Mouse (Mus musculus) heart, embryonic 12.5 days (tissue): ENCODE measurements around the gene Nr1h2. TPM values are rescaled to one million over a fixed set of nuclear protein-coding genes. Genes with fewer than 3 reads are reported as not detected.
A peak's percentile ranks its signal among the peaks of the same experiment; 100 is the strongest.

ENCODE experiments used
- ATAC-seq: fragments of 200-750 bp; cut with Nextera tagmentation; 2 replicates; pipeline ENCODE4 v1.8.0; 2017; ENCODE audit warnings: moderate TSS enrichment, moderate library complexity; ENCODE audit not compliant: insufficient number of reproducible peaks, low FRiP score
- H3K27ac ChIP-seq: fragments of 300-500 bp; sonication (generic); 2 replicates; pipeline ENCODE4 v1.5.1; 2016; ENCODE audit warnings: mild to moderate bottlenecking, moderate library complexity; ENCODE audit not compliant: poor library complexity, severe bottlenecking
- H3K27me3 ChIP-seq: fragments of 300-500 bp; sonication (generic); replicated peaks from 2 replicates; pipeline ENCODE4 v1.6.1; 2016; ENCODE audit warnings: mild to moderate bottlenecking, moderate library complexity
- H3K36me3 ChIP-seq: fragments of 300-500 bp; sonication (generic); 2 replicates; pipeline ENCODE4 v1.6.1; 2016; ENCODE audit warnings: mild to moderate bottlenecking, moderate library complexity
- H3K4me1 ChIP-seq: fragments of 300-500 bp; sonication (generic); replicated peaks from 2 replicates; pipeline ENCODE4 v1.6.1; 2016; ENCODE audit warnings: mild to moderate bottlenecking
- H3K4me2 ChIP-seq: fragments of 300-500 bp; sonication (generic); 2 replicates; pipeline ENCODE4 v1.6.1; 2016; ENCODE audit warnings: mild to moderate bottlenecking, moderate library complexity
- H3K4me3 ChIP-seq: fragments of 300-500 bp; sonication (generic); 2 replicates; pipeline ENCODE4 v1.5.1; 2016; ENCODE audit warnings: mild to moderate bottlenecking
- H3K9ac ChIP-seq: fragments of 300-500 bp; sonication (generic); 2 replicates; pipeline ENCODE4 v1.6.1; 2016; ENCODE audit warnings: mild to moderate bottlenecking, moderate library complexity
- H3K9me3 ChIP-seq: fragments of 300-500 bp; sonication (generic); replicated peaks from 2 replicates; pipeline ENCODE4 v1.6.1; 2016; ENCODE audit warnings: mild to moderate bottlenecking, moderate library complexity
- WGBS: fragments of 180-500 bp; shearing (Covaris S2); methylation state at CpG from one replicate; pipeline ENCODE4 v1.1.7; 2016; 5-methylcytosine and 5-hydroxymethylcytosine counted together
- polyA plus RNA-seq: library from polyadenylated mRNA; unstranded; fragments of >200 nt; fragmentation: Nextera tagmentation; extraction: Ambion mirVana; gene quantifications from 2 replicates; pipeline ENCODE4 v1.2.1, GENCODE M21; 2016

Gene Nr1h2
- polyA plus RNA-seq, 1 experiment from 2014 or later: 54.7 TPM

DNA sequence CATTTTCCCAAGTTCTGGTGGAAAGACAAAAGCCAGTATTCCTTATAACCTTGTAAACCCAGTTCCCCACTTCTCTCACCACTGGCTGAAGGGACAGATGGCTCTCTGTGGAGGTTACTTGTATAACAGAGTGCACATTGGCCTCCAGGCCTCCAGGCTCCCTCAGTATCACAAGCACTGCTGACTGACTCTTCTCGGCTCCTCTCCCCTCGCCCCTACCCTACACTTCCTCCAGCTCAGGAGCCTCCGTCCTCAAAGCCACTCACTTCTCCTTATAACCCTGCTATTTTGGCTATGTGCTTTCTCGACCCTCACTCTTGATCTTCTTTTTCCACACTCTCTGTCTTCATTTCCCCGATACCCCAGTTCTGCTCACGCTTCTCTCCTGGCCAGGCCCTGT, 11.7 kb upstream of the Nr1h2 start:
- Histone ChIP-seq H3K36me3 (no peaks in the 10 kb centered on the region), H3K4me1 (no peaks in the 10 kb centered on the region), H3K9me3 (no peaks in the 10 kb centered on the region), H3K27me3 (peaks cover 24% of the 10 kb centered on the region), H3K4me2 (no peak overlapping the region), H3K9ac (no peak overlapping the region), H3K27ac (no peak overlapping the region), H3K4me3 (no peak overlapping the region)
- 58% methylated on average over 6 of the region's 6 CpGs for WGBS
- ATAC-seq: no peak

DNA sequence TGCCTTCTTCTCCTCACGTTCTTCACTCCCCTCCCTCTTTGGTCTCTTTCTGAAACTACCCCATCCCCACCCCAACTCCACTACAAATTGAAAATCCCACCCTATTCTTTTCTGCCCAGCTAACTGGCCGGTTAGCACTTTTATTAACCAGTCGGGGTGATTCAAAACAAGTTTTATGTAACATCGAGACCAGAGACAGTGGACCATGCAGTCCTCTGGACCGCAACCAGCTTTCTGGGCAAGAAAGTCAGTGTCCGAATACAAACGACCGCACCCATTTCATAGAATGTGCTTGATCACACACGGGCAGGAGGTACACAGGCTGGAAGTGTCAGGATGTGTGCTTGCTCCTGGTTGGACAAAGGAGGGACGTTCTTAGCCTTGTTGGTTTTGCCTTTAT, 10.7 kb upstream of the Nr1h2 start:
- no peak for ATAC-seq
- Histone ChIP-seq H3K27ac (no peak overlapping the region), H3K4me2 (no peak overlapping the region), H3K4me3 (no peak overlapping the region), H3K27me3 (peaks cover 27% of the 10 kb centered on the region), H3K9ac (no peak overlapping the region), H3K4me1 (no peaks in the 10 kb centered on the region), H3K36me3 (no peaks in the 10 kb centered on the region), H3K9me3 (no peaks in the 10 kb centered on the region)
- 81% methylated on average over 10 of the region's 10 CpGs for WGBS

DNA sequence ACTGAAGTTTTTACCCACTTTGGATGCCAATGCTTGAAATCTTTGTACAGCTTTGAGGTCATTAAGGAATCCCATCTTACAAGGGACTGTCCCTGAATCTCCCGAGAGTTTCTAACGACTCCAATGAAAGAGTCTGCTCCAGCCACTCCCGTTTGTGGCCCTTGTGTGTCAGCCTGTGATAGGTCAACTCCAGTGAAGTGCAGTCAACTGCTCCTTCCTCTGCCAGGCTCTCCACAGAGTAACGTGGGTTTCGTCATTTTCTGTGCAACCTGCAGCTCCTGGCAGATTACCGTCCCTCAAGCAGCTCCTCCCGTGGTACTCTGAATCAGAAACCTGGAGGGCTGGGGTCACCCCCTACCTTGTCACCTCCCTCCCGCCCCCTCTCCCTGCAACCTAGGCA, 9.5 kb upstream of the Nr1h2 start:
- Histone ChIP-seq H3K4me2 (no peak overlapping the region), H3K27me3 (peaks cover 19% of the 10 kb centered on the region), H3K36me3 (no peaks in the 10 kb centered on the region), H3K4me1 (no peaks in the 10 kb centered on the region), H3K9me3 (no peaks in the 10 kb centered on the region), H3K9ac (no peak overlapping the region), H3K27ac (no peak overlapping the region), H3K4me3 (no peak overlapping the region)
- no peak for ATAC-seq
- 40% methylated on average over 8 of the region's 8 CpGs for WGBS

DNA sequence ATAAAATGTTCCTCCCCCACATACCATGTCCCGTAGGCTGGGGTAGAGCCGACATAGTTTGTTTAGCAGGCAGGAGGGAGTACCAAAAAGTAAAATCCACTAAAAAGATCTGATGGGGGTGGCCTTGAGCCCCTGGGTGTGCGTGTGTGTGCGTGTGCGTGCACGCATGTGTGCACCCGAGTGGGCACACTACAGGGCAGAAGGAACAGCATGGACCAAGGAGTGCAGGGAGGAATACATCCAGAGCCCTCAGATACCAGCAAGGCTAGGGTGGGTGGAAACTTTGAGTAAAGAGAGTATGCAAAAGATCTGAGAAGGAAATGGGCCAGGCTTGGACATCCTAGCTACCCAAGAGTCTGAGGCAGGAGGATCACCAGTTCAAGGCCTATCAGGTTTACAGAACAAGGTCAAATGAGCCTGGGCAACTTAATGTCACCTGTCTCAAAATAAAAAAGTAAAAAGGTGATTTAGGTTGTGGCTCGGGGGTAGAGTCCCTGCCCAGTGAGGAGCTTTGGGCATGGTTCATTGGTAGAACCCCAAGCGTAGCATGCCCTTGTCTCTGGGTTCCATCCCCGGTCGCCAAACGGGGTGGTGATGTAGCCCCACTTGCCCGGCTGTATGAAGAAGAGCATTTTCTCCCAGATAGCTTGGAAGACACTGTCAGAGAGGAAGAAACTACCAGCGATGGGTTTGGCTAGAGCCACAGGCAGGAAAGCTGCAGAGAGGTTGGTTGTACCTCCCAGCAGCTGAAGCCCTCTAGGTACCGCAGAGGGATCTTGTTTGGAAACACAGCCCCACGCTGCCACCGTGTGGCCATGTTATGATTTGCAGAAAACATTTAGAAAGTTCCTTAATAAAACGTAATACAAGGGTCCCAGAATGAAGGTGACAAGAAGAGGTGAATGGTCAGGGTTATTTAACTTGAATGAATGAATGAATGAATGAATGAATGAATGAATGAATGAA, 7.0 kb upstream of the Nr1h2 start:
- no peak; the same call in 1 of the 2 replicates for ATAC-seq
- Histone ChIP-seq H3K9ac (no peak overlapping the region), H3K9me3 (no peaks in the 10 kb centered on the region), H3K27me3 (peaks cover 19% of the 10 kb centered on the region), H3K4me2 (no peak overlapping the region), H3K27ac (no peak overlapping the region), H3K4me1 (no peaks in the 10 kb centered on the region), H3K36me3 (no peaks in the 10 kb centered on the region), H3K4me3 (no peak overlapping the region)
- 48% methylated on average over 18 of the region's 18 CpGs for WGBS

DNA sequence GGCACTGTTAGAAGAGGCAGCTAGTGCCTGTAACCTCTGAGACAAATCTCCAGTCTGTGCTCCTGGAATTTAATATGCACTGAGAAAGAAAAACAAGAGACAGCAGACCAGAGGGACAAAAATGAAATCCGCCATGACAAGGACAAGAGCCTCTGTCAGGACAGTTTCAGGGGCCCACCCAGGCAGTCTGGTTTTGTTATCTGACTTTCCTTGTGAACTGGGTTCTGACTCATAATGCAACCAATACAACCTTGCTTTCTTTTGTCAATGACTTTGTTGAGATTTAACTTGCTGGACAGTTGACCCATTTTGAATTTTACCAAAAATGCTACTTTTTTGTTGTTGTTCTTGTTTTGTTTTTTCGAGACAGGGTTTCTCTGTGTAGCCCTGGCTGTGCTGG, 3.9 kb upstream of the Nr1h2 start:
- Histone ChIP-seq H3K9me3 (no peaks in the 10 kb centered on the region), H3K36me3 (no peaks in the 10 kb centered on the region), H3K4me1 (peaks cover 11% of the 10 kb centered on the region), H3K4me3 (no peak overlapping the region), H3K4me2 (no peak overlapping the region), H3K27ac (no peak overlapping the region), H3K27me3 (peaks cover 15% of the 10 kb centered on the region; the same call in 1 of the 2 replicates), H3K9ac (peak overlapping the region; percentile 51)
- WGBS: 58% methylated on average over 2 of the region's 2 CpGs
- ATAC-seq: no peak

DNA sequence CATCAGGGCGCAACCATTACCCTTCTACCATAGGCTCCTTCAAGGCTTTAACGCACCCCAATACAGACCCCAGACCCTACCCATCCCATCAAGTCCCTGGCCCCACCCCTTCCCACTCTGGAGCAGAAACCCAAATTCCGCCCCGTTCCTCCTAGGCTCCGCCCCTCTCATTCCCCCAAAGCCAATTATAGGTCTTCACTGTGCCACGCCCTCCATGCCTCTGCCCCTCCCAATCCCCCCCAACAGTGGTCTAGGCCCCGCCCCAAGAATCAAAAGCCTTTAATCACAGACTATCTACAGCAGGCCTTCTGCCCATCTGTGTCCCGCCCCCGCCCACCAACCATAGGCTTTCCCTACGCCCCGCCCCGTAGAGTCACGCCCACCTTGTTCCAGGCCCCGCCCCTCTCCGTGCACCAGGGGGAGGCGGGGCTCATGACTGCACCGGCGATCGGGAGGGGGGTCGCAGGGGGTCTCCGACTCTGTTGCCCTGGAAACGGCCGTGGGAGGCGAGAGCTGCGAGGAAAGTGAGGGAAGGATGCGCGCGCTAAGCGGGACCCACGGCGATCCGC, 471 bp downstream of the Nr1h2 start:
- peak overlapping the region; percentile 96 for H3K27ac ChIP-seq
- under 1% methylated on average over 31 of the region's 32 CpGs for WGBS
- peak overlapping the region; percentile 99 for H3K4me3 ChIP-seq
- peak overlapping the region; percentile 74 for H3K4me2 ChIP-seq
- peaks cover 33% of the 10 kb centered on the region for H3K36me3 ChIP-seq
- peaks cover 13% of the 10 kb centered on the region for H3K4me1 ChIP-seq
- peak; percentile 88 for ATAC-seq
- peak overlapping the region; percentile 82 for H3K9ac ChIP-seq
- H3K27me3 ChIP-seq: peaks cover 5% of the 10 kb centered on the region; the same call in 1 of the 2 replicates
- H3K9me3 ChIP-seq: no peaks in the 10 kb centered on the region

DNA sequence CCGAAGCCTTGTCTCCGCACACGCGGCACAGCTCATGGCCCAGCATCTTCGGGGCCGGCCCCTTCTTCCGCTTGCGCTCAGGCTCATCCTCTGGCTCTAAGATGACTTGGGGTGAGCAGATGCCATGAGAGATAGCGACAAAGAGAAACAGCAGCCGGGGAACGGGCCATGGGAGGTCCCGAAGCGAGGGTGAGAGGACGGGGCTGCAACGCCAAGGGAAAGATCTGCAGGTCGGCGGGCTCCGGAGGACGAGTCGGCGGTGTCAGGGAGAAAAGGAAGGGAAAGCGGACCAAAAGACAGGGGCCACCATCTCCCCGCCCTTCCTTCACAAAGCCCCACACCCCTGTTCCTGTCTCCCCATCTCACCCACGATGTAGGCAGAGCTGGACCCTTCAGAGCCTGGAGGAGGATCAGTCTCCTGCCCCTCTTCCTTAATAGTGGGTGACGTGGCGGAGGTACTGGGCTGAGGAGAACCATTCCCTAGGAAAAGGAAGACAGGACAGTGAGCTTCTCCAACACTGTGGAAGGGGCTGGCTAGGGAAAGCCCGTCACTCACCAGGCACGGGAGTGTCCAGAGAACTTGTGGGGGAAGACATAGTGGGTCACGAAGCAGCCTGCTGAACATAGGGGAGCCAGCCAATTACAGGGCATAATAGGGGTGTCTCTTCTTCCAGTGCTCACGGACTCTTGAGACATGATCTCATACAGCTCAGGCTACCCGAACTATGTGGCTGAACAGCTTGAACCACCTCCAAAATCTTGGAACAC, 1.4 kb downstream of the Nr1h2 start:
- peaks cover 33% of the 10 kb centered on the region for H3K36me3 ChIP-seq
- 0 out of 2 replicates have a peak, but pooled peaks cover 5% of the 10 kb centered on the region for H3K27me3 ChIP-seq
- peaks cover 21% of the 10 kb centered on the region for H3K4me1 ChIP-seq
- peak overlapping the region; percentile 74 for H3K4me2 ChIP-seq
- 86% methylated on average over 30 of the region's 31 CpGs for WGBS
- ATAC-seq: no peak
- H3K9me3 ChIP-seq: no peaks in the 10 kb centered on the region
- no peak overlapping the region for H3K27ac ChIP-seq
- H3K9ac ChIP-seq: 0 out of 2 replicates have a peak overlapping the region, but pooled peaks have one; percentile 82
- H3K4me3 ChIP-seq: peak overlapping the region; percentile 99

DNA sequence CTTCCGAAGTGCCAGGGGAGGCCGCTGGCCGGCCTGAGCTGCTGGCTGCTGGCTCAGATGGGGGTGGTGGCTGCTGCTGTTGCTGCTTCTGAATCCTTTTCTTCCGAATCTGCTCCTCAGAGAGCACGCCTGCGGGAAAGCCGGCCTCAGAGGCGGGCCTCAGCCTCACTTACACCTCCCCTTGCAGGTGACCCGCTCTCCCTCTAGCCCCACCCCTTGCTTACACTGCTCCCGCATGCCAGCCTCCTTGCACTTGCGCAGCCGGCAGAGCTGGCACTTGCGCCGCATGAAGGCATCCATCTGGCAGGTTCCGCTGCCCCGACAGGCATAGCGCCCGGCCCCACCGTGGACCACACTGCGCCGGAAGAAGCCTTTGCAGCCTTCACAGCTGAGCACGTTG, 2.0 kb downstream of the Nr1h2 start:
- no peak overlapping the region for H3K9ac ChIP-seq
- H3K4me2 ChIP-seq: no peak overlapping the region
- no peak overlapping the region for H3K27ac ChIP-seq
- H3K27me3 ChIP-seq: 0 out of 2 replicates have a peak, but pooled peaks cover 5% of the 10 kb centered on the region
- H3K9me3 ChIP-seq: no peaks in the 10 kb centered on the region
- H3K36me3 ChIP-seq: peaks cover 33% of the 10 kb centered on the region
- no peak for ATAC-seq
- H3K4me1 ChIP-seq: peaks cover 26% of the 10 kb centered on the region
- H3K4me3 ChIP-seq: no peak overlapping the region
- 81% methylated on average over 22 of the region's 22 CpGs for WGBS

DNA sequence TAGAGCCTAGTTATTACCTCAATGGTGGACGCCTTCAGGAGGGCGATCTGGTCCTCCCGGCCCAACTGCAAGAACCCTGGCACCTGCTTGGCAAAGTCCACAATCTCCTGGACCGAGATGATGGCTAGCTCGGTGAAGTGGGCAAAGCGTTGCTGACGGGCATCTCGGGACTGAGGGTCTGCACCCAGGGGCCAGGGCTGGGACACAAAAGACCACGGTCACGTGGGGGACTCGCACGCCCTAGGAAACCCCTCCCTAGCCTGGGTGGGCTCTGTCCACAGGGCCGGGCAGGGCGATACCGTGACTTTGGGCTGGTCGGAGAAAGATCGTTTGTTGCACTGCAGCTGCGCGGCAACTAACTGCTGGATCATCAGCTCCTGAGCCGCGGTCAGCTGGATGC, 2.5 kb downstream of the Nr1h2 start:
- peaks cover 26% of the 10 kb centered on the region for H3K4me1 ChIP-seq
- no peak overlapping the region for H3K4me2 ChIP-seq
- H3K9me3 ChIP-seq: no peaks in the 10 kb centered on the region
- no peak overlapping the region for H3K27ac ChIP-seq
- 0 out of 2 replicates have a peak, but pooled peaks cover 5% of the 10 kb centered on the region for H3K27me3 ChIP-seq
- no peak for ATAC-seq
- H3K9ac ChIP-seq: no peak overlapping the region
- H3K4me3 ChIP-seq: no peak overlapping the region
- WGBS: 92% methylated on average over 21 of the region's 21 CpGs
- peaks cover 35% of the 10 kb centered on the region for H3K36me3 ChIP-seq

DNA sequence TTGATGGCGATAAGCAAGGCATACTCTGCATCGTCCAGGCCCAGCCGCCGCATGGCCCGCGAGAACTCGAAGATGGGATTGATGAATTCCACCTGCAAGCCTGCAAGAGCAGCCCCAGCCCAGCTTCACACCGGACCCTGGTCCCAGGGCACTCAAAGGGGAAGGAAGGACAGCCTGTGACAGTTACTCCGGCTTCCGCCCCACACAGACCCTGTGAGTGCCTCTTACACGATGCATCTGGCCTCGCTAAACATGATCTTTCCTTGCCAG, 3.4 kb downstream of the Nr1h2 start:
- no peak overlapping the region for H3K9ac ChIP-seq
- ATAC-seq: no peak
- no peaks in the 10 kb centered on the region for H3K27me3 ChIP-seq

More for the DNA sequence above, 3.4 kb downstream of the Nr1h2 start:
- Histone ChIP-seq H3K36me3 (peaks cover 39% of the 10 kb centered on the region), H3K4me3 (no peak overlapping the region), H3K4me2 (no peak overlapping the region), H3K4me1 (peaks cover 26% of the 10 kb centered on the region), H3K9me3 (no peaks in the 10 kb centered on the region; the same call in 1 of the 2 replicates), H3K27ac (no peak overlapping the region)
- WGBS: 94% methylated on average over 12 of the region's 12 CpGs
